ENCODE assay signal across 12 mouse cellular contexts in genomic region chr12:38598096-38598495, GRCm38 (mm10).
DNase-seq lines count a peak whose midpoint lies in the region; ATAC-seq and TF ChIP-seq lines count a peak whose summit lies in the region.
"Had no signal": no experiment of that assay in that cellular context is flagged by ENCODE, and none has a peak within 500 bp of the region (broad histone marks: within the 10 kb centered on the region; RNA-seq: fewer than 3 reads in every experiment).

No protein-coding gene starts in this region.

- no peak for DNase-seq in heart, postnatal 0 days (ENCODE audit: low spot score)
- no peak for DNase-seq in heart, adult 8-10 months (ENCODE audit: low spot score)
- DNase-seq in right cerebral cortex, postnatal 36 days (ENCODE audit: low spot score in 2 of 2) = peak; percentile 8 to 46
- DNase-seq in right cerebral cortex, postnatal 25 days = no peak
- peak; percentile 80 for DNase-seq in layer of hippocampus, adult 9-11 months
- DNase-seq in MN1 (ENCODE audit: low spot score) = no peak
- no peak for DNase-seq in Muller cell, postnatal 12 days (ENCODE audit: inconsistent ontology term)
- DNase-seq in spleen, postnatal 14 days (ENCODE audit: low spot score in 2 of 2) = no peak
- DNase-seq: cerebellum, postnatal 25 days had no signal

- H3K27ac ChIP-seq in heart, postnatal 0 days (ENCODE audit: low read depth) = no peak overlapping the region
- H3K27ac ChIP-seq: liver, embryonic 14.5 days had no signal

- H3K4me1 ChIP-seq in heart, postnatal 0 days (ENCODE audit: control insufficient read depth, insufficient read depth) = peaks cover 9% of the 10 kb centered on the region; the same call in 1 of the 2 replicates

- no peaks in the 10 kb centered on the region for H3K9me3 ChIP-seq in heart, postnatal 0 days (replicated peaks; ENCODE audit: control insufficient read depth, low read length)

- no peaks in the 10 kb centered on the region for H3K36me3 ChIP-seq in heart, postnatal 0 days (replicated peaks; ENCODE audit: control insufficient read depth, insufficient read depth, low read length)

- no peaks in the 10 kb centered on the region for H3K27me3 ChIP-seq in heart, postnatal 0 days (ENCODE audit: control insufficient read depth, insufficient read depth, low read length)

- no peak for ATAC-seq in heart, postnatal 0 days (ENCODE audit: insufficient read depth, low read depth)
- ATAC-seq: inflammation-experienced regulatory T-cells, adult 6 months had no signal

- peak; percentile 3; the same call in 1 of the 2 replicates for TF ChIP-seq CTCF in heart, postnatal 0 days (IDR thresholded peaks at IDR 0.05; ENCODE audit: low read depth)

- no peak overlapping the region for H3K4me3 ChIP-seq in heart, postnatal 0 days (ENCODE audit: low read depth, low read length)

- 46% methylated on average over 2 of the region's 2 CpGs for WGBS in heart, postnatal 0 days

- TF ChIP-seq EP300 in heart, postnatal 0 days (IDR thresholded peaks at IDR 0.05; ENCODE audit: low read depth) = no peak

- H3K9ac ChIP-seq in heart, postnatal 0 days (replicated peaks; ENCODE audit: low read depth, low read length) = no peak overlapping the region
- H3K9ac ChIP-seq: liver, embryonic 14.5 days had no signal

- H3K4me2 ChIP-seq in heart, postnatal 0 days (ENCODE audit: low read depth, low read length) = no peak overlapping the region
- H3K4me2 ChIP-seq: heart, embryonic 11.5 days had no signal

Comparison
In these comparisons a context has a peak if more than half of its experiments do, and no peak if none do; other contexts are left out.
1. DNase-seq: peak in right cerebral cortex, postnatal 36 days (2 of 2) and layer of hippocampus, adult 9-11 months (single experiment); none in heart, postnatal 0 days (single experiment), heart, adult 8-10 months (single experiment), right cerebral cortex, postnatal 25 days (single experiment), MN1 (single experiment), Muller cell, postnatal 12 days (single experiment) and spleen, postnatal 14 days (0 of 2).